Mouse (Mus musculus) lung, adult 2 months (tissue): ENCODE data around the gene Mrpl14.

Experiments used
- CTCF ChIP-seq: fragments of 200-500 bp; IDR thresholded peaks from 2 replicates; pipeline ENCODE4 v1.5.1; 2011; ENCODE audit warnings: mild to moderate bottlenecking, low read length, control low read depth; ENCODE audit not compliant: insufficient read depth
- POLR2A ChIP-seq: fragments of 200-500 bp; IDR thresholded peaks from 2 replicates; pipeline ENCODE4 v1.6.1; 2011; ENCODE audit warnings: low read depth, mild to moderate bottlenecking, control low read depth, low read length, borderline replicate concordance; ENCODE audit errors: extremely low read depth

DNA sequence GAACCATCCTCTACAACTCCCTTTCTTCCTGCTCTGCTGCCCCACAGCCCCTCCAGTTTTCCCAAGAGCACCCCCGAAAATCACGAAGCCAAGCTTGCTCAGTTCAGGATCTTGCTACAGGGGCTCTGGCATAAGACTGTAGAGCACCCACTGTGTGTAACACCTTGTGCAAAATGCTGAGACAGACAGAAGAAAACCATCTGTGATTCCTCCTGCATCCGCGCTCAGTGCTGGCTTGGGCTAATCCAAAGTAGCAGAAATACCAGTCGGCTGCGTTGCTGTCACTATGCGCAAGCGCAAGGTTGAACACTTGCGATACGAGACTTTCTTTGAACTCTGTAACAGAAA is 38.4 kb downstream of the Mrpl14 start:
- TF ChIP-seq POLR2A (no peak), CTCF (no peak)
